Mouse (Mus musculus) hematopoietic stem cell, adult 5-6 weeks (primary cell): ENCODE measurements around the gene Prrxl1. TPM values are rescaled to one million over a fixed set of nuclear protein-coding genes. Genes with fewer than 3 reads are reported as not detected.

ENCODE experiments used
- ATAC-seq, 2 experiments: fragments of 125-278 bp in 1 of 2; replicated peaks in 1 of 2; 2 replicates each; pipeline ENCODE4 v1.8.0; 2016 to 2017; ENCODE audit warnings: inconsistent platforms in 2 of 2, mild to moderate bottlenecking in 2 of 2, moderate number of reproducible peaks in 2 of 2, low read depth in 1 of 2, moderate TSS enrichment in 1 of 2; ENCODE audit not compliant: low FRiP score in 2 of 2, poor library complexity in 2 of 2, severe bottlenecking in 2 of 2, insufficient read depth in 1 of 2, low TSS enrichment in 1 of 2
- total RNA-seq: library from RNA; stranded (forward); fragments of 172-1452, 232-1000 nt; gene quantifications from 2 replicates; pipeline ENCODE4 v1.2.3, GENCODE M21; 2017

Gene Prrxl1
- total RNA-seq, 1 experiment from 2014 or later, result not detected

- no peak for ATAC-seq
These were observed 86.1 kb downstream of the Prrxl1 start, which contains the start of gene 3425401B19Rik for GRCm38 (mm10) chr14:32685124-32685826. 3425401B19Rik (minus strand) TSS chr14:32685293.

GRCm38 (mm10) chr14:32695906-32696305 is 96.7 kb downstream of the Prrxl1 start:
- ATAC-seq, result no peak

DNA sequence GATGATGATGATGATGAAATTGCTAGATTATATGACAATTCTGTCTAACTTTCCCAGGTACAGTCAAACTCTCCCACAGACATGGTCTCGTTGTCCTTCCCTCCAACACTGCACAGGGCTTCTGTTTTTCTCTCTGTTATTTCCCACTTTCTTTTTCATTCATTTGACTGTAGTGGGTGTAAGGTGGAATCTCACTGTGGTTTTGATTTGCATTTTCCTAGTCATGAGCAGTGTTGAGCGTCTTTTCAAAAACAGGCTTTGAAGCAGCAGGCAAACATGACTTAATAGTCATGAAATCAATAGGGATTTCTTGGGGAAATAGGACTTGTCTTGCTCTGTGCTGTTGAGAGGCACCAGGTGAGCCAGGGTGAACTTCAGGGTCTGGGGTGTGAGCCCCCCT is 97.1 kb downstream of the Prrxl1 start:
- no peak for ATAC-seq

DNA sequence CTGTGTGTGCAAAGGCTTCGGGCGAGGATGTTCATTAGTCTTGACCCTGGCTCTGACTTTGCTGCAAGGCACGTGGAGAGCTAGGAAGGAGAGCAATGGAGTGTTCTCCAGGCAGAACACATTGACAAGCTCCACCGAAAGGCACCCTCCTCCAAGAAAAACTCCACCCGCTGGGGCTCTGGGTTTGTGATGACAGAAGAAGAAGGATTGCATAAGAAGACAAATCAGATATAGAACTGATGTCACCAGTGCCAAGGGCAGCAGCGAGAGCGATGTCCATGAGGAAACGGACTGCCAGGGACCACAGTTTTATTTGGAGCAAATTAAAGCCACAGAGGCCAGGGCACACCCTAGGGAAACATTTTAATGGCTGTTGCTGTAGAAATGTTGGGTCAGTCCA is 98.6 kb downstream of the Prrxl1 start:
- no peak for ATAC-seq

DNA sequence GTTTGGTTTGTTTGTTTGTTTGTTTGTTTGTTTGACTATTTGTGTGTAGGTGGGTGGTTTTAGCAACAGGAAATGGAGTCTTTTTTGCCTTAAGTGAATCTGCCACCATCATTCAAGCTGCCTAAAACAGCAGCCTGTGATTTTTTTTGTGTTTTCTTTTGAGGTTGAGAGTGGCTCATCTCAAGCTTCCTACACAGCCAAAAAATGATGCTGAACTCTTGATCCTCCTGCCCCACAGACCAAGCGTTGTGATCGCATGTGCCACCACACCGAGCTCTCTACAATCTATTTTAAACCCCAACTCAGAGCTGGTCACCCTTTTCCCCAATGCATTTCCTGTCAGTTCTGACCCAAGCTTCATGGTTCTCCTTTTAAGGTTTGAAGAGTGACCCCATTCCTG is 99.3 kb downstream of the Prrxl1 start:
- no peak for ATAC-seq

Other genes starting within 250 kb of the Prrxl1 start
- gene 1700024G13Rik, start 211.0 kb upstream of the Prrxl1 start, total RNA-seq, result not detected in 2 replicates
- not detected in 2 replicates for gene Slc18a3, start 134.6 kb upstream of the Prrxl1 start, total RNA-seq
- not detected in 2 replicates for gene Chat, start 133.4 kb upstream of the Prrxl1 start, total RNA-seq
- 29.1 and 31.3 TPM in 2 replicates for gene Ercc6, start 85.9 kb upstream of the Prrxl1 start, total RNA-seq
- not detected in 2 replicates for gene 3425401B19Rik, start 85.9 kb downstream of the Prrxl1 start, total RNA-seq
- gene Tmem273, start 186.6 kb downstream of the Prrxl1 start, total RNA-seq, result 15.3 and 31.4 TPM in 2 replicates
- gene Fam170b, start 234.6 kb downstream of the Prrxl1 start, total RNA-seq, result not detected in 2 replicates